Mouse (Mus musculus): ENCODE data around the gene Lpgat1. TPM values are rescaled to one million over a fixed set of nuclear protein-coding genes. Genes with fewer than 3 reads are reported as not detected.

Gene Lpgat1
- total and polyA plus RNA-seq, 3 experiments: 15.3 to 40.0 (median 31.8) TPM

DNA sequence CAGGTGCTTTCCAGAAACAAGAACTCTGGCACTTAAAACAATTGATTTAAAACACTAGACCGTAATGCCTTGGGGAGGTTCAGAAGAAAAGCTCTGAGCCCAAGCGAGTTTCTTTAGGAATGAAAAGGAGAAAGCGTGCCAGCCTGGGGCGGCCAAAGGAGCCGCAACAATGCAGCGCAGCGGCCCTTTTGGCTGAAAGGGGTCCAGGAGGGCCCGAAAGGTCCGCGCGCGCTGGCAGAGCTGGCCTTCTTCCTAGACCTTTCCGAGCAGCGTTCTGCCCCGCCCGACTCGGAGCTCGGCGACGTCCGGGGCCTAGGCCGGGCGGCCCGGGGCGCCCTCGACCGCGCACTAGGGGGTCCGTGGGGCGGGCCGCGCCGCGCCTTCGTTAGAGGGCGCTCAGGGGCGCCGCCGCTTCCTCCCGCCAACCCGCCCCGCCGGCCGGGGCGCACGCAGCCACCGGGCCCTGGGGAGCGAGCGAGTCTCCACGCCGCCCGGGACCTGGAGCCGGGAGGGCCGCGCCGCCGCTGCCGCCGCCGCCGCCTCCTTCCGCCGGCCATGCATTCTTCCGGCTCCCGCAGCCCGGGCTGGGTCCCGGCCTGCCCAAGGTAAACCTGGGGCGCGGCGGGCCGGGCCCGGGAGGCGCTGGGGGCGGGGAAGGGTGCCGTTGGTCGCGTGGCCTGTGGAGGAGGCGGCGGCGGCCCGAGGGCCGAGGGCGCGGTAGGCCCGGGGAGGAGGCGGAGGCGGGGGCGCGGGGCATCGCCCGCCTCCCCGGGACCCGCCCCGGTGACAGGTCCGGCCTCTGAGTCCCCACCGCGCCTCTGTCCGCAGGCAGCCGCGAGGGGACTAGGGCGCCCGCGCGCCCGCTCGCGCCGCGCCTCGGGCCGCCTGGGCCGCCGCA lies at the start of gene Lpgat1 (continued):
- TF ChIP-seq UBTF (IDR thresholded peaks at IDR 0.05; ENCODE audit: low read depth, low read length): peak; percentile 98

DNA sequence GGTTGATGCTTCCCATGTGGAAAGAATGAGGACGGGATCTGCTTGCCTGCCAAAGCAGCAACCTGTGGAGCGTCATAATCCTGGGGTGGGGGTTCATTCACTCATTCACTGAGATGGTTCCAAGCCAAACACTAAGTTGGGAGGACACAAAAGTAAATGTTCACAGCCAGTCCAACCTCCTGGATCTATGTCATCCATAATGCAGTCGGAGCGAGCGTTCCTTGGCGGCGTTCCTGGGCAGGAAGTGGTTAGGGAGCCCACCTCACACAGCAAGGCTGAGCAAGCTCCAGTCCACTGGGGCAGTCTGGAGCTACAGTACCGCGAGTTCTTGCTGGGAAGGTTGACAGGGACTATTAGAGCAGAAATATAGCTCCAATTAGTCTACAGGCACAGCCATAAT lies 49.6 kb upstream of the Lpgat1 start:
- Histone ChIP-seq H3K9me3 (replicated peaks; ENCODE audit: low read length) (no peaks in the 10 kb centered on the region), H3K4me1 (ENCODE audit: control insufficient read depth in 1 of 2, insufficient read depth in 2 of 2) (peaks cover 3 to 7% of the 10 kb centered on the region in 2 experiments; a peak in 2 of 4 replicates), H3K4me3 (replicated peaks in 1 of 3; ENCODE audit: low read depth in 2 of 3, low read length in 2 of 3, poor library complexity in 1 of 3) (no peak overlapping the region), H3K4me2 (ENCODE audit: insufficient read depth, low read depth, poor library complexity, severe bottlenecking) (no peak overlapping the region), H3K27me3 (replicated peaks) (no peaks in the 10 kb centered on the region), H3K36me3 (replicated peaks in 1 of 2; ENCODE audit: control insufficient read depth in 1 of 2, insufficient read depth in 1 of 2, low read length in 1 of 2) (no peaks in the 10 kb centered on the region), H3K79me2 (replicated peaks; ENCODE audit: control insufficient read depth, extremely low read depth, insufficient read depth, poor library complexity, severe bottlenecking) (no peaks in the 10 kb centered on the region), H3K27ac (ENCODE audit: insufficient read depth, low read depth) (no peak overlapping the region), H3K9ac (ENCODE audit: insufficient read depth, low read depth) (no peak overlapping the region)
- DNase-seq (ENCODE audit: extremely low read depth): no peak
- no peak for TF ChIP-seq MXI1 (IDR thresholded peaks at IDR 0.05; ENCODE audit: low read depth, low read length)
- TF ChIP-seq SMC3 (IDR thresholded peaks at IDR 0.05; ENCODE audit: low read depth, low read length): no peak
- no peak for TF ChIP-seq GABPA (IDR thresholded peaks at IDR 0.05; ENCODE audit: insufficient replicate concordance, low read depth, low read length)
- TF ChIP-seq USF1 (IDR thresholded peaks at IDR 0.05; ENCODE audit: low read depth, low read length): no peak
- no peak for TF ChIP-seq RAD21 (IDR thresholded peaks at IDR 0.05; ENCODE audit: low read depth, low read length)
- TF ChIP-seq PAX5 (IDR thresholded peaks at IDR 0.05; ENCODE audit: low read length): no peak
- in situ Hi-C loops (cut with MboI; ENCODE audit: low pct_ligation_motif_present, low pct_unique_long_range_greater_than_20kb, low sequenced_read_pairs) (no loop called here), dilution Hi-C loops (cut with MboI; ENCODE audit: extremely low pct_ligation_motif_present, extremely low pct_unique_long_range_greater_than_20kb, low sequenced_read_pairs) (no loop called here)

DNA sequence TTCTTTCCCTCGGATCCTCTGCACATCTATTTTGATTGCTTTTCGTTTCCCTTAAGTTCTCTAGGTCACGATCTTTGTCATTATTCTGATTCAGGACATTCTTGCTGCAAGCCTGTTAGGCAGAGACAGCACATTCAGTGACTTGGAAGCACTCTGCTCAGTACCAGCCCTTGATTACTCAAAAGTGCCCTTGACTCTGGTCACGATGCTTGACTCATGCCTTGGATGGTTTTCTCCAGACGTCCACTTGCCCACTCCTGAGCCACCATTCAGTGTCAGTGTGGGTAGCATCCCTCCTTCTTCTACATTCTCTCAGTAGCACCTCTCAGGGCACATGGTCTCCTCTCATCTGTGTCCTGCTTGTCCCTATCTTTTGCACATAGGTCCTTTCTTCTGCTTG lies 43.6 kb upstream of the Lpgat1 start:
- Histone ChIP-seq H3K36me3 (replicated peaks in 1 of 2; ENCODE audit: control insufficient read depth in 1 of 2, insufficient read depth in 1 of 2, low read length in 1 of 2) (no peaks in the 10 kb centered on the region), H3K4me3 (replicated peaks in 1 of 3; ENCODE audit: low read depth in 2 of 3, low read length in 2 of 3, poor library complexity in 1 of 3) (no peak overlapping the region), H3K4me1 (ENCODE audit: control insufficient read depth in 1 of 2, insufficient read depth in 2 of 2) (0 out of 4 replicates have a peak, but pooled peaks cover 0 to 2% of the 10 kb centered on the region in 2 experiments), H3K79me2 (replicated peaks; ENCODE audit: control insufficient read depth, extremely low read depth, insufficient read depth, poor library complexity, severe bottlenecking) (no peaks in the 10 kb centered on the region), H3K27me3 (replicated peaks) (no peaks in the 10 kb centered on the region), H3K9ac (ENCODE audit: insufficient read depth, low read depth) (no peak overlapping the region), H3K4me2 (ENCODE audit: insufficient read depth, low read depth, poor library complexity, severe bottlenecking) (no peak overlapping the region), H3K27ac (ENCODE audit: insufficient read depth, low read depth) (no peak overlapping the region), H3K9me3 (replicated peaks; ENCODE audit: low read length) (no peaks in the 10 kb centered on the region)
- in situ Hi-C loops (cut with MboI; ENCODE audit: low pct_ligation_motif_present, low pct_unique_long_range_greater_than_20kb, low sequenced_read_pairs): loop anchor here (5.0 kb wide), 1 partner anchor 33 kb away; no protein-coding TSS in a partner anchor
- dilution Hi-C loops (cut with MboI; ENCODE audit: extremely low pct_ligation_motif_present, extremely low pct_unique_long_range_greater_than_20kb, low sequenced_read_pairs): no loop called here
- no peak for DNase-seq (ENCODE audit: extremely low read depth)
- TF ChIP-seq USF1 (IDR thresholded peaks at IDR 0.05; ENCODE audit: low read depth, low read length) (no peak), MAX (IDR thresholded peaks at IDR 0.05; ENCODE audit: low read length) (no peak), IRF4 (IDR thresholded peaks at IDR 0.05; ENCODE audit: low read depth, low read length) (no peak), MAFK (IDR thresholded peaks at IDR 0.05; ENCODE audit: insufficient replicate concordance, low read length) (no peak), RAD21 (IDR thresholded peaks at IDR 0.05; ENCODE audit: low read depth, low read length) (no peak), MEF2A (IDR thresholded peaks at IDR 0.05; ENCODE audit: borderline replicate concordance, low read depth, low read length) (no peak), NELFE (IDR thresholded peaks at IDR 0.05; ENCODE audit: low read depth, low read length) (no peak), TBP (conservative IDR thresholded peaks at IDR 0.05; ENCODE audit: low read depth, low read length) (no peak), MXI1 (IDR thresholded peaks at IDR 0.05; ENCODE audit: low read depth, low read length) (no peak), MYC (IDR thresholded peaks at IDR 0.05; ENCODE audit: low read depth, low read length) (no peak), KAT2A (IDR thresholded peaks at IDR 0.05; ENCODE audit: insufficient replicate concordance, low read length) (no peak), ZKSCAN1 (IDR thresholded peaks at IDR 0.05; ENCODE audit: borderline replicate concordance, low read depth, low read length) (no peak), HCFC1 (IDR thresholded peaks at IDR 0.05; ENCODE audit: low read depth, low read length) (no peak), NRF1 (IDR thresholded peaks at IDR 0.05; ENCODE audit: low read depth, low read length) (no peak), POLR2A (IDR thresholded peaks at IDR 0.05; ENCODE audit: low read depth, low read length) (no peak), ZNF384 (IDR thresholded peaks at IDR 0.05; ENCODE audit: low read depth, low read length) (no peak), BHLHE40 (IDR thresholded peaks at IDR 0.05; ENCODE audit: low read depth, low read length) (no peak), UBTF (IDR thresholded peaks at IDR 0.05; ENCODE audit: low read depth, low read length) (no peak)

Measured in CH12.LX (cell line).